Mouse (Mus musculus) spleen, adult 12 weeks (tissue): ENCODE data around the gene Mtif2.

Experiments used
- DNase-seq: peaks from one replicate; pipeline ENCODE4 v3.0.0; 2022; ENCODE audit warnings: low spot score

The Mtif2 gene

DNA sequence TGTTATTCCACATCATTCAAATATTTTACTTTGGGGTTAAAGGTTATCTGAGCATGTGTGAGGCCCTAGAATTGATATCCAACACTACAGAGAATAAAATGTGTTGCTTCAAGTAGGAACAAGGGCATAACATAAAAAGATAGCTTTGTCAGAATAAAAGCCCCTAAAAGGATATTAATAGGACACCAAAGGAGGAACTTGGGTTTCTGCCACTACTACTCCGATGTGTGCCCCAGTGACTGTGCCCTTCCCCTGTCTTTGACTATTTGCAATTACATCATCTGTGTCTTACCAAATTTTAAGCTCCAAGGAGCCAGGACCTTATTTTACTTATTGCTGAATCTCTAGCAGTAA lies 23.2 kb downstream of the Mtif2 start:
- no peak for DNase-seq

DNA sequence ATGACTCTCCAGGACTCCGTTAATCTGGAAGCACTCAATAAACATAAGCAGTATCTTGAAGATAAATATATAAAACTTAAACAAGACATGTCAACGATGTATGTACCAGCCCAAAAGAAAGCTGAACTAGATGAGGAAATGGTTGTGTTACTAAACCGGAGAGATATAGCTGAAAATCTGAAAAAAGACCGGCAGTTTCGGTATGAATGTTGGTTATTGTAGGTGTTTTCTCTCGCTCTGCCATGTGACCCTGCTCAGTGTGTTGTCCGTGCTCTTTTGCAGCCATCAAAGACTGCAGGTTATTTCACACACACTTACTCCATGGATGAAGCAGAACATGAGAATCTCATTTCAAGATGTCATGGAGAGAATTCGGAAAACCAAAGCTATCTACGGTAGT lies 34.2 kb downstream of the Mtif2 start:
- DNase-seq = no peak

DNA sequence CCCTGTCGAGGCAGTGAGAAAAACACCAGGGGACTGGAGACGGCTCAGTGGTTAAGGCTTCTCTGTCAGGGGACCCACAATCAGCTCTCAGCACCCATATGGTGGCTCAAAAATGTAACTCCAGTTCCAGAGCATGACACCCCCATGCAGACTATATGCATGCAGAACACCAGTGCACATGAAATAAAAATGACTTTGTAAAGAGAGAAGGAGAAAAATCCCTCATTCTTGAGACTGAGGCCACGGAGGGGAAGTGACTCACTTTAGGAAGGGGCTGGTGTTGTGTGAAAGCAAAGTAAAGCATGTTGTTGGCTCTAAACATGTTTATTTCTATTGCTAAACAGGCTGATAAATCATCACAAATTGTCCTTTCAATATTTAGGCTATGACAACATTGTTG lies 34.8 kb downstream of the Mtif2 start:
- DNase-seq = no peak

DNA sequence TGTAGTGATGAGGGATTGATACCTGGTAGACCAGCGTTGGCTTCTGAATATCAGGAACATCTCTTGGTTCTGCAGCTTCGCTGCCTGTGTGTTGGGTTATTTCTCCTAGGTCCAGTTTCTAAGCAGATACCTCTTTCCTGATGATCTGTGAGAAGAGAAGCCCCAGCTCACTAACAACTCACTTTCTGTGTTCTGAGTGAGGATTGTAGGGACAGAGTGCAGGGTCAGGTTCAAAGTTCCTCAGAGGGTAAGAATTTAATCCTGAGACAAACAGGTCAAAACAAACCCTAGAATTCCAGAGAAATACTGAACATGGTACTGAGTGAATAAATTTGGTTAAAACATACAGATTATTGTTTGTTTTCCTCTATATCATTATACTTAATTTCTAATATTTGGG lies 37.2 kb downstream of the Mtif2 start:
- DNase-seq = no peak

DNA sequence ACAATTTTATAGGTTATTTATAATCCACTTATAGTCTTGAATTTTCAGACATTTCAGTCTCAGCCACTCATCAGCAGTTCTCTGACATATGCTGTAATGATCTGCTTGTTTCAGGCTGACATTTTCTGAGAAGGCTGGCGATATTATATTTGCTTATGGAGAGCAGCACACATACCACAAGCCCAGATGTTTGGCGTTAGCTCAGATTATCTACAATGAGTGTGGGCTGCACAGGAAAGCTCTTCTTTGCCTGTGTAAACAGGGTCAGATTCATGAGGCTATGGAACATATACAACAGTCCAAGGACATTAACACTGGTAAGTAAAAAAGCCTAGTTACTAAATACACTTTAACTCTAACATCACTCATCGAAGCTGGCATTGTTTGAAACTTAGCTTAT lies 45.3 kb downstream of the Mtif2 start:
- DNase-seq = no peak

DNA sequence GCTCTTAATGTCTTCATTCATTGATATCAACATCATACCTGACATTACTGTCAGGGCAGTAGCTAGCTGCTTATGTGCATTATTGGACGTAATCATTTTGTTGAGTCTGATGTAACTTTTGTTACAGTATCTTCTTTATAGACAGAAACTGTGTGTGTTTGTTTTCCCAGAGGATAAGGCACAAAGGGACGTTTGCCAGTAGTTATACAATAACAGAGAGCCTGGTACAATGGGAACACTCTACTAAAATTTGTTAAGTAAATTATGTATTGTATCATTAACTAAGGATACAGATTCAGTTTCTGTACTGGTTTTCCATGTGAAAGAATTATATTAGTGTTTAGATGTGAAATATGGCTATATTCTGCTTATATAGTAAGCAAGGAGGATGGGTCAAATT lies 46.4 kb downstream of the Mtif2 start:
- DNase-seq = no peak

DNA sequence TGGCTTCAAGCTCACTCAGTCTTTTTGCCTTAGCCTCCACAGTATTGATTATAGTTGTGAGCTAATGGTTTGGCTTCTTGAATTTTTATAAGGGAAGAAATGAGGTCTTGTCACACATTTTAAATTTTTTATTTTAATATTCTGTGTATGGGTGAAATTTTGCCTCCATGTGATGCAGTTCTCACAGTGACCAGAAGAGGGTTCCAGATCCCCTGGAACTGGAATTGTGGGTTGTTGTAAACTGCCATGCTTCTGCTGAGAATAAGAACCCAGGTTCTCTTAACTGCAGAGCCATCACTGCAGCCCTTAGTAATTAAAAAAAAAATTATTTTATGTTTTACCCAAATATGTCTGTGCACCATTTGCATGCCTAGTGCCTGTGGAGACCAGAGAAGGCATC lies 53.4 kb downstream of the Mtif2 start:
- DNase-seq = no peak
